Mouse (Mus musculus): ENCODE results near the gene Atp2b1.

DNA sequence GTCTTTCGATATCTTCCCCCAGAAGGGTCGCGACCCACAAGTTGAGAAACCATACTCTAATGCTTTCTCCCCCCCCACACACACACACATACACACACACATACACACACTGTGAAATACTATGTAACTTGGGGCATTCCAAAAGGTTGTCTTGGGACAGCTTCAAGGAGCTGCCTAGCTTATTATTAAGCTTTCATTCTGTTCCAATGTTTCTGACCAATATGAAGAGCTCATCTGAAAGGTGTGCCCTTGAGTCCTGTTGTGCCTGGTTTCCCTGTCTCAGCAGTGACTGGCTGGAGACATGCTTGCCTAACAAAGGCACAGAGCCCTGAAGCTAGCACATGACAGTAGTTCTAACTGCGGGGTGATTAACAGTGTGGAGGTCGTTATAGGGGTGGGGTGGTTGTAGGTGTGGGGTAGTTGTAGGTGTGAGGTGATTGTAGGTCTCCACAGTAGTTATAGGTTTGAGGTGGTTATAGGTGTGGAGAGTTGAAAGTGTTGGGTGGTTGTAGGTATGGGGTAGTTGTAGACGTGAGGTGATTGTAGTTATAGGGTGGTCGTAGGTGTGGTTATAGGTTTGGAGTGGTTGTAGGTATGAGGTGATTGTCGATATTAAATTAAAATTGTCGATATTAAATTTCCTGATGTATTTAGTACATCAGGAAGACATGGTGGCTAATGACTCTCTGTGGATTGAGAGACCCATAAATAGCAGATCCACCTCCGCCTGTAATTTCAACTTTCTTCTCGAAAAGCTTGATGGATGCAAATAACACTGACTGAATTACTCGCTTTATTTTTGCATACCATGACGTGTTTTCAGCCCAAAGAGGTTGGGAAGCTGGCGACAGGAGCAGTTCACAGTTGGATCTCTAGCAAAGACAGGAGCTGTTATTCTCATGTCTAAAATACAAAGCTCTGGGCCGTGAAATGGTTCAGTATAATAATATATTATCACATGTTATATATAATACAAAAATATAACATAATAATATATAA is 119.9 kb downstream of the Atp2b1 start:
- no peak for TF ChIP-seq POLR2A (IDR thresholded peaks at IDR 0.05; ENCODE audit: control insufficient read depth, low read depth, low read length)
- no peak for TF ChIP-seq CTCF (IDR thresholded peaks at IDR 0.05; ENCODE audit: control insufficient read depth, insufficient read depth, insufficient replicate concordance, low read depth, low read length)

Measured in testis, adult 2 months (tissue).